Mouse (Mus musculus) heart, postnatal 0 days (tissue): ENCODE measurements at regions not wholly inside any gene's neighbourhood (a gene's known extent, or its start where the extent isn't known, plus 50 kb on each side); places are given as distances from the start of the nearest gene placed in this dataset.

ENCODE experiments used
- ATAC-seq: fragments of 200-750 bp; cut with Nextera tagmentation; 2 replicates; pipeline ENCODE4 v1.8.0; 2017; ENCODE audit warnings: low read depth, moderate number of reproducible peaks, moderate library complexity; ENCODE audit not compliant: insufficient read depth
- DNase-seq: peaks from one replicate; pipeline ENCODE4 v3.0.0-alpha.2; 2016; ENCODE audit warnings: low spot score
- H3K27ac ChIP-seq: fragments of 300-500 bp; sonication (generic); 2 replicates; pipeline ENCODE4 v1.5.1; 2014; ENCODE audit warnings: low read depth, mild to moderate bottlenecking
- H3K27me3 ChIP-seq: fragments of 300-500 bp; sonication (generic); 2 replicates; pipeline ENCODE4 v1.6.1; 2014; ENCODE audit warnings: low read length, mixed read lengths; ENCODE audit not compliant: control insufficient read depth, insufficient read depth
- H3K36me3 ChIP-seq: fragments of 300-500 bp; sonication (generic); replicated peaks from 2 replicates; pipeline ENCODE4 v1.6.1; 2014; ENCODE audit warnings: low read length, mixed read lengths; ENCODE audit not compliant: control insufficient read depth, insufficient read depth
- H3K4me1 ChIP-seq: fragments of 300-500 bp; sonication (generic); 2 replicates; pipeline ENCODE4 v1.6.1; 2014; ENCODE audit warnings: antibody characterized with exemption; ENCODE audit not compliant: control insufficient read depth, insufficient read depth
- H3K4me2 ChIP-seq: fragments of 300-500 bp; sonication (generic); 2 replicates; pipeline ENCODE4 v1.6.1; 2014; ENCODE audit warnings: low read depth, mild to moderate bottlenecking, low read length, moderate library complexity
- H3K4me3 ChIP-seq: fragments of 300-500 bp; sonication (generic); 2 replicates; pipeline ENCODE4 v1.5.1; 2014; ENCODE audit warnings: low read depth, low read length
- H3K9ac ChIP-seq: fragments of 300-500 bp; sonication (generic); replicated peaks from 2 replicates; pipeline ENCODE4 v1.6.1; 2014; ENCODE audit warnings: low read depth, low read length, mixed read lengths
- H3K9me3 ChIP-seq: fragments of 300-500 bp; sonication (generic); replicated peaks from 2 replicates; pipeline ENCODE4 v1.6.1; 2016; ENCODE audit warnings: low read length; ENCODE audit not compliant: control insufficient read depth
- CTCF ChIP-seq: IDR thresholded peaks from 2 replicates; pipeline ENCODE4 v1.5.1; 2016; ENCODE audit warnings: antibody characterized with exemption, control low read depth, low read depth
- EP300 ChIP-seq: IDR thresholded peaks from 2 replicates; pipeline ENCODE4 v1.6.1; 2016; ENCODE audit warnings: antibody characterized with exemption, low read depth
- whole genome bisulfite sequencing: fragments of 180-500 bp; shearing (Covaris S2); extraction: QIAGEN DNeasy Blood & Tissue Kit; methylation state at CpG from one replicate; pipeline ENCODE4 v1.1.7; 2014; 5-methylcytosine and 5-hydroxymethylcytosine counted together

DNA sequence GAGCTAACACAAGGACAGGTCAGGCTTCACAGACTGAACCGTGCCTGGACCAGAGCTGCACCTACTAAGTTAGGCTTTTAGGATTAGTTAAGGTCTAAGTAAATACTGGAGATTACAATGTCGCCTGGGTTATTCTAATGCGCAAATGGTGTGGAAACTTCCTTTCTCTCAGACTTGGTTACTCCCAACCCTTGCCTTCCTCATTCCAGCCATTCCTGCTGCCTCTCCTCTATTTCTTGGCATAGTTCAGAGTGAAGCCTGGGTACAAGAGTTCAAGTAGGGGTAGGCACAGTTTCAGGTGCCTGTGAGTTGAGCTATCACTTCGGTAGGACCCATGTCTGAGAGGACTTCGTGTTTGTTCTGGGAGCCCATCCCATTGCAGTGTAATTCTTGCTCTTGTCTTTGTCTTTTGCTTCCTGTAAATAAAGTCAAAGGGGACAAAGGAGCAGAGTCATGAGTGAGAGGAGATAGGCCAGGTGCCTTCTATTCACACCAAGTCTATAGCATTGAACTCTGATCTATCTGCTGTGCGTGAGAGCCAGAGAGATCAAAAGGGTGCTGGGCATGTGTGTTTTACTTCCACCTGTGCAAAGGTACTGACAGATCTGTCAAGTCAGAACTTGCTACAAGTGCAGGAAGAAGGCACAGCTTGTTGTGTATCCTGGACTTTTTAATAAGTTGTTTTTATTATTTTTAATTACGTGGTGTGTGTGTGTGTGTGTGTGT is 378.0 kb downstream of the Hs3st3b1 start:
- WGBS = 60% methylated on average over 7 of the region's 7 CpGs
- no peak for ATAC-seq

DNA sequence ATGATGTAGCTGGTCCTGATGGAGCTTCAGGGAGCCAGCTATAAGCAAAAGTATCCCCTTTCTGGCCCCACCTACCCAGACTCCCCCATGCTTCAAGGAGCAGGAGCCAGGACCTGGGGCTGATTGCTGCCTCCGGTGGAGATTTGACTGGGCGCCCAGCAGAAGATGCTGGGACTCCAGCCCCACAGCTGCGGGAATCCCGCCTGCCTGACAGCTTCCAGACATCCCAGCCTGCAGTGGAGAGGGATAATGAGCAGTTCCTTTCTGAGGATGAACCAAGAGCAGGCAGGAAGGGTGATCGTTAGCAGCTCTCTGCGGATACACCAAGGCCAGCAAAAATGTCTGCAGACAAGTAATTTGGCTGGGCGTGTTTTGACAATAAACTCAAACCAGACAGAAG is 376.6 kb downstream of the Hs3st3b1 start:
- DNase-seq (no peak), ATAC-seq (no peak)
- Histone ChIP-seq H3K27ac (no peak overlapping the region), H3K9ac (no peak overlapping the region), H3K36me3 (no peaks in the 10 kb centered on the region), H3K4me1 (no peaks in the 10 kb centered on the region), H3K27me3 (no peaks in the 10 kb centered on the region), H3K4me3 (no peak overlapping the region), H3K4me2 (no peak overlapping the region), H3K9me3 (no peaks in the 10 kb centered on the region)
- WGBS = 20% methylated on average over 7 of the region's 7 CpGs
- TF ChIP-seq CTCF = no peak

More for the DNA sequence above, 378.0 kb downstream of the Hs3st3b1 start:
- no peaks in the 10 kb centered on the region for H3K4me1 ChIP-seq
- no peak for DNase-seq
- no peak overlapping the region for H3K4me2 ChIP-seq
- no peak overlapping the region for H3K4me3 ChIP-seq
- no peaks in the 10 kb centered on the region for H3K9me3 ChIP-seq
- H3K36me3 ChIP-seq = no peaks in the 10 kb centered on the region
- no peak for TF ChIP-seq EP300
- TF ChIP-seq CTCF = no peak
- no peak overlapping the region for H3K27ac ChIP-seq
- no peaks in the 10 kb centered on the region for H3K27me3 ChIP-seq
- H3K9ac ChIP-seq = no peak overlapping the region

DNA sequence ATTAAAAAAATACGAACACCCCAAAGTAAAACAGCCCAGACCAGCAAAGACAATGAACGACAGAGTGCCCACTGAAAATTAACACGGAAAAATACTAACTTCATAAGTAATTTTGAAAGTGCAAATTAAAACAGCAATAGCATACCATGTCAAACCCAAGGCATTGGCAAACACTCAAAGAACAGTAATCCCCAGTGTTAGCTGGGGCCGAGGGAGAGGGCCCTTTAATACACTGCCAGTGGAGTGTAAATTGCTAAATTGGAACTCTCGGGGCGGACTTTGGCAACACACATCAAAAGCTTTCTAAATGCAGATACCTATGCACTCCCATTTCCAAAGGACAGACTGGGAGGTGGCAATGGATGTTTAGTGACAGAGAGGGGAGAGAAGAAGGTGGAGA is 361.6 kb downstream of the Hs3st3b1 start:
- no peaks in the 10 kb centered on the region for H3K27me3 ChIP-seq

DNA sequence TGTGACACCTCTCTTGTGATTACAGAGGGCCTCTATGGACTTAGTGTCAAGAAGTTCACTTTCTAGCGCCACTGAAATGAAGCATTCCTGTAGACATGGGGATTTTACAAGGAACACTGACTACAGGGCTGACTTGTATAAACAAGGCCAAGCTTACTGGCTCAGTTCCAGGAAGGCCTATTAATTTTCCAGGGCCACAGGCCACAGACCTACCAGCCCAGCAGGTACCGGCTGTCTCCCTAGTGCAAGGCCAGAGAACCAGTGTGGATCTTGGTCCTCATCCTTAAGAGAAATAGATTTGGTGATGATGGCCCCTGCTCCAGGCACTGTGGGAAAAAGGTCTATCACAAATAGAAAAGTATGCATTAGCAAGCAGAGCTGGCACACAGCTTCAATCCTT is 359.4 kb downstream of the Hs3st3b1 start:
- ATAC-seq (no peak), DNase-seq (no peak)
- no peak overlapping the region for H3K4me2 ChIP-seq
- no peaks in the 10 kb centered on the region for H3K4me1 ChIP-seq
- no peak for TF ChIP-seq CTCF
- TF ChIP-seq EP300 = no peak
- H3K9ac ChIP-seq = no peak overlapping the region
- no peak overlapping the region for H3K4me3 ChIP-seq
- no peaks in the 10 kb centered on the region for H3K9me3 ChIP-seq
- H3K27me3 ChIP-seq = no peaks in the 10 kb centered on the region
- no peaks in the 10 kb centered on the region for H3K36me3 ChIP-seq
- WGBS = 63% methylated on average over 2 of the region's 2 CpGs
- no peak overlapping the region for H3K27ac ChIP-seq

More for the DNA sequence above, 361.6 kb downstream of the Hs3st3b1 start:
- TF ChIP-seq EP300 (no peak), CTCF (no peak)
- no peak overlapping the region for H3K4me3 ChIP-seq
- no peak for ATAC-seq
- H3K36me3 ChIP-seq = no peaks in the 10 kb centered on the region
- H3K4me2 ChIP-seq = no peak overlapping the region
- WGBS = 73% methylated on average over 6 of the region's 6 CpGs
- no peaks in the 10 kb centered on the region for H3K4me1 ChIP-seq
- H3K9ac ChIP-seq = no peak overlapping the region
- H3K27ac ChIP-seq = no peak overlapping the region
- H3K9me3 ChIP-seq = no peaks in the 10 kb centered on the region
- DNase-seq = no peak

DNA sequence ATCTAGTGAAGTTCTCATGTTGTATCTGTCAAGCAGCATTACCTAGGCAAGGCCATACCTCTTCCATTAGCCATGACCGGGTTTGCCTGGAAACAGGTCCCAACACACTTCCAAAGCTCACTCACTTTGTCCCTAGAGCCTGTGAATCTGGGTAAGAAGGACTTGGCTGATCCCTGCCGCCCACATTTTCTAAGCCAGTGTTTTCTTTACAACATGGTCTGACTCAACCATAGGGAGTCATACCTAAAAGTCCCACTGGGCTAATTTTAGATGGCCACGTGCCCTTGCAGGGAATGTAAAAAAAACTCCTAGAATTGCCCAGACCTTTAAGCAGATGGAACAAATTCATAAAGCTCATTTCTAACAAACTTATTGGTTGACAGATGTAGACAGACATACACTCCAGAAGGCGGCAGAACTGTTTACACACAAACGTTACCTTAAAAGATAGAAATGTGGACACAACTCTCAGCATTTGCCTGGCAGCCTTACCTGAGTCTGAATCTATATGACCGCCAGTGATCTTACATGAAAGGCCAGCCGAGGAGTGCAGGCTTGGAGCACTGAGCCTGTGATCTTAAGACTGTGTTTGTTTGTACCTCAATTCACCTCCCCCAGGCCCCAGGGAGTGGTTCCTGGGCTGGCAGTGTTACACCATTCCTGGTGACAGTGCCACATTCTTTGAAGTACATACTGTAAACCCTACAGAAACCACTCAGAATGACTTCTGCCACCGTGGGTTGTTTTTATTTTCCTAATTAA is 356.4 kb downstream of the Hs3st3b1 start:
- DNase-seq = no peak
- Histone ChIP-seq H3K27me3 (no peaks in the 10 kb centered on the region), H3K36me3 (no peaks in the 10 kb centered on the region), H3K4me3 (no peak overlapping the region), H3K9me3 (no peaks in the 10 kb centered on the region), H3K4me1 (no peaks in the 10 kb centered on the region), H3K4me2 (no peak overlapping the region), H3K27ac (no peak overlapping the region), H3K9ac (no peak overlapping the region)
- 61% methylated on average over 8 of the region's 8 CpGs for WGBS
- TF ChIP-seq EP300 (no peak), CTCF (no peak)
- ATAC-seq = no peak
